Mouse (Mus musculus) thymus, postnatal 0 days (tissue): ENCODE data around the gene Vps26b. TPM values are rescaled to one million over a fixed set of nuclear protein-coding genes. Genes with fewer than 3 reads are reported as not detected.

Experiments
- DNase-seq: peaks from one replicate; pipeline ENCODE4 v3.0.0-alpha.2; 2015; ENCODE audit warnings: low spot score
- polyA plus RNA-seq: library from polyadenylated mRNA; unstranded; fragments of >200 nt; fragmentation: Nextera tagmentation; extraction: Ambion mirVana; gene quantifications from 2 replicates; pipeline ENCODE4 v1.2.1, GENCODE M21; 2015

The Vps26b gene
- polyA plus RNA-seq = 31.3 and 34.3 TPM in 2 replicates

DNA sequence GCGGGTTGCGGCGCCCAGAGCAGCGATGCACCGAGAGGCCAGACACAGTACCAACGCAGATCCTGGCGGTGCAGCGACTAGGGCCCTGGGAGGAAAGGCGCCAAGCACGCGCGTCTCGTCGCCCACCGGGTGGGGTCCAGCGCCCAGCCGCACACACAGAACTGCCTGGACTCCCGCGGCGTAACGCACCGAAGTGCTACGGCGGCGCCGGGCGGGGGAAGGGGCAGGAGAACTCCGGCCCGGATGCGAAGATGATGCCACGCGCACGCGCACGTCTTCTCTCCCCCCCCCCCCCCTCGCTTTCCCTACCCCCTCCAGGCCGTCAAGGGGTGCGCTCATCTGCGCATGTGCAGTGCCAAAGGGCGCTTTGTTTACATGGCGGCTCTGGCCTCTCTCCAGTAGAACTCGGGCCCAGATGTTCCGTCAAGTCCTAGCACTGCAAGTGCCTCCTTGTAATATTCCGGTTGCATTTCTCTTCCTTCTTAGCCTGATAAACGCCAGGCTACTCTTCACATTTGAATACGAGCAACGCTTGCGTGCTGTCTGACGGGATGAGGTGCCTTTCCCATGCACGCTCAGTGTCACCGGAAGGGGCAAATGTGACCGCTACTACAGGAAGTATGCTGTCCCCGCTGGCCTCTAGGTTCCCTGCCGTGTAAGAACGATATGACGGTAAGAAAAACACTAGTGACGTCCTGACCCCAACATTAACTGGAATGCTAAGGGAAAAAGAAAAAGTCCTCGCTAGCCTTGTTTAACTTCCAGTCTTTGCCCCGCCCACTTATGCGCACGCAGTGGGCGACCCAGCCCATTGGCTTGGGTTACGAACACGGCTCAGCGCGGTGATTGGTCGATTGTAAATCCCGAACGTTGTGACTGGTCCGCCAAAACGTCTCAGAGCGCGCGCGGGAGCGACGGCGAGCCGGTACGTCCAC lies at the start of gene Vps26b, which contains the start of gene Ncapd3:
Gene Vps26b (minus strand): TSS at position 238 of the 935 bp plus-strand sequence.
Gene Ncapd3 (plus strand): TSS at position 348 of the 935 bp plus-strand sequence.
- DNase-seq = peak; percentile 97

DNA sequence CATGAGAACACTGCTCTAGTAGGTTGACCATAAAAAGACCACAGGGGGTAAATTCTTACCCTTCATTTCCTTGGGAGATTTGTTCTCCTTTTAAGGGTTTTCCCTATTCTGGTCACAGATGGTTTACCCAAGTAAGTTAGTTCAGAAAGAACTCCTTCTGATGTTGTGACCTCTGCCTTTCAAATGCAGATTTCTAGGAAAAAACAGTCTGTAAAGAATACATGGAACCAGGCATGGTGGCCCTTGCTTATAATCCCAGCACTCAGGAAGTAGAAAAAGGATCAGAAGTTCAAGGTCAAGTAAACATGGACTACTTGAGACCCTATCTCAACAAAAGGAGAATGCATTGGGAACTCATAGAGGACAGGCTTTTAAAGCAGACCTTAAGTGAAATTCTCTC lies 45.9 kb upstream of the Vps26b start:
- no peak for DNase-seq

DNA sequence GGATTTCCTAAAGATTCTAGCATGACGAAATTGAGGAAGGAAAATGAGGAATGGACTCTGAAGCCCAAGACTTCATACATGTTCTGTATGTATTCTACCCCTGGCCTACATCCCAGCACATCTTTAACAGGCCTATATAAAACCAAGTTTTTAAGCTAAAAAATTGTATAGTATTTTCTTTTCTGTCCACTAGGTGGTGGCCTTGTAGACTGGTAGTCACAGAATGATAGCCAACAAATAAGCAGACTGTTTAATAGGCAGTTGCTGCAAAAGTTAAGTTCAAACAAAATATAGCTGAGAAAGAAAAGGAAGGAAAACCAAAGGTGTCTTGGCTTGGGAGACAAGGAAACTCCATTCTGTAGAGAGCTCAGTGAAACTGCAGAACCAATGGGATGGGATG lies 44.8 kb upstream of the Vps26b start:
- DNase-seq = no peak

DNA sequence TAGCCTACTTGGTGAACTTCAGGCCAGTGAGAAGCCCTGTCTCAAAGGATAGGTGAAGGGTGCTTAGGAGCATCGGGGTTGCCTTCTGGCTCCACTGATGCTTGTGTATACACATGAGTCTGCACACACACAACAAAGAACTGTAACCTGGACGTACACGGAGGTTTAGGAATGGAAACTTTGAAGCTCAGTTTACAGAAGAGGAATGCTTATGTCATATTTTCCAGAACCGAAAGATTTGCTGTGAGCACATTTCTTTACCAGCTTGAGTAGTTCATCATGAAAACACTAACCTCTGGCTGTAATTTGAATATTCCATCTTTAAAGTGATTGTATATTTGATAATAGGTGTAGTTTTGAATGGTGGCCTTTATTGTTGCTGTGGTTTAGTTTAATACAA lies 41.0 kb upstream of the Vps26b start:
- no peak for DNase-seq

DNA sequence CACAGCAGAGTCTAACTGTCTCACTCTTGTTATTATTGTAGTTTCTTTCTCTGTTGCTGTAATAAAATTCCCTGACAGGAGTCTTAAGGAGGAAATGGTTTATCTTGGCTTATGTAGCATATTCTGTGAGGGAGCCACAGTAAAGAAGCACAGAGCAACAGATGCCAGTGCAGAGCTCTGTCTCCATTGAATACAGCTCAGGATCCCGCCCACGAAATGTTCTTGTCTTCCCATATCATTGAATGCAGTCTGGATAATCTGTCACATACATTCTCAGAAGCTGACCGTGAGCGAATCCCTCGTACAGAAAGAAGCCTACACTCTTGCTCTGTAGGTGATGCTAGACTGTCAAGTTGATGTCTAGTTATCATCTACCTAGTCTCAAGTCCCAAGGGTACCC lies 28.5 kb upstream of the Vps26b start:
- DNase-seq = no peak

DNA sequence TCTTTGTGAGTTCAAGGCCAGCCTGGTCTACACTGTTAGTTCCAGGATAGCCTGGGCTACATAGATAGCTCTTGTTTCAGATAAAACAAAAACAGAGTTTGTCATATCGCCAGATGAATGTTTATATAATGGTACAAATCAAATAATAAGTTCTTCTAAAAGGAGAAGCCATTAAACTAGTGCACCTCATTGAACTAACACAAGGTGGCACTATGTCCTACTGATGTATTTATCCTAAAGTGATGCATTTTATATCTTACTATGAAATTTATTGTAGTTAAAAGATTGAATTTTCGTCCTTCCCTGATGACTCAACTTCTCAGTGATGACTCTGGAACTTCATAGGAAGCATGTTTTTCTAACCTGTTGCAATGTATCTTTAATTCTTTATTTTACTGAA lies 19.6 kb upstream of the Vps26b start:
- no peak for DNase-seq

DNA sequence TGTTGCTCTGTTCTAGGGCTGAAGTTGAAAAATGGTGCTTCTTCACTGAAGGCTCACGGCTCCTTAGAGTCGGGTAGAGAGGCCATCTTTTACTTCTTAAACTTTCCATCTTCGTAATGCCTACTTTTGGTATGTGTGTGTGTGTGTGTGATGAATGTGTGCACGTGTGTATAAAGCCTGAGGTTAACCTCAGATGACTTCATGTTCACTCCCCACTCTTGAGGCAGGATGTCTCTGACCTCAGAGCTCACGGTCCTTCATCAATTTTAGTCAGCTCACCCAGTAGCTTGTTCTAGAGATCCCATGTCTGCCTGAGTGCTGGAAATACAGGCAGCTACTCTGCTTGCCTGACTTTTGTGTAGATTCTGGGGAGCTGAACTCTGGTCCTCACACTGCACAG lies 14.0 kb upstream of the Vps26b start:
- DNase-seq = no peak

DNA sequence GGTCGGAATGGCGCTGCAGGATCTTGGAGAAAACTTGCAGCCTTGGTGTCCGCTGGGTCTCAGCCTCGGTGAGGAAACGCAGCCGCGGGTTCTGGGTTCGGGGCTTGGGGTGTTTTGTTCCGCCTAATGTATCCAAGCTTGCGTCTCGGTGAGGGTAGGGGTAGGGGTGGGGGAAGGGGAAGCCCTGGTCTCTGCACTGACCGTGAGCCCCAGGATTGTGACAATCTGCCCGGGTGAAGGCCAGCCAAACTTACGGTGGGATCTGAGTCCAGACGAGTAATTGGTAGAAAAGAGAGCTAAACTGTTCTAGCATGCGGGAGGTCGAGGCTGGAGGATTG lies 867 bp upstream of the Vps26b start:
- no peak for DNase-seq

DNA sequence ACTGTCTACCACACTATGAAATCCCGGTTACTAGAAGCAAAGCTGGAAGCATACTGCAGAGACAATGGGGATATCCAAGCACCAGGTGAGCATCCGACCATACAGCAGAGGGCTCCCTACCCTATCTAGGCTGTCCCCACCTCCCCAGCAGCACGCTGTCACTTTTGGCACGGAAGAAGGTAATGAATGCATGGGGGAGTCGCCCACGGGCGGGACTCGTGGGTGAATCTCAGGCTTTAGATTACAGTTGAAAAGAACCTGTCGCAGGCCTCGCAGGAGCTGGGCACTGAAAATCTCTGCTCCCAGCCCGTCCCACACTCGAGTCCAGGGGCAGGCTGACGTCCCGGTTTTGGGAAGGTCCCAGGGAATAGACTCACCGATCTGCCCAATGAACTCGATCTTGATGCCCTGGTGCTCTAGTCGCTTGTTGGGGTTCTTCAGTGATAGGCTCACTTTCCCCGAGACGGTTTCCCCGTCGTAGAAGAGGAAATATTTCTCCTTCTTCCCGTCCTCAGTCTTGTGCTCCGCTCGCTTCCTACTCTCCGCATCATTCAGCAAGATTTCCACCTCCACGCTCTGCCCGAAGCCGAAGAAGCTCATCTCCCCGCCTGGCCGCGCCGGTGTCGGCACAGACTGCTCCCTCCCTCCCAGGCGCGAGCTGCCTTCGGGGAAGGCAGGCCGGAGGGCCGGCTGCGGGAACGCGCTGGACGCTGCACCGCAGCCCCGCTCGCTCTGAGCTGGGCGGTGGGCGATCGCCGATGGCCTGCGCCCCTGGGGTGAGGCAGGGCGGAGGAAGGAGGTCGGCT lies 640 bp downstream of the Vps26b start:
- peak; percentile 71 for DNase-seq

DNA sequence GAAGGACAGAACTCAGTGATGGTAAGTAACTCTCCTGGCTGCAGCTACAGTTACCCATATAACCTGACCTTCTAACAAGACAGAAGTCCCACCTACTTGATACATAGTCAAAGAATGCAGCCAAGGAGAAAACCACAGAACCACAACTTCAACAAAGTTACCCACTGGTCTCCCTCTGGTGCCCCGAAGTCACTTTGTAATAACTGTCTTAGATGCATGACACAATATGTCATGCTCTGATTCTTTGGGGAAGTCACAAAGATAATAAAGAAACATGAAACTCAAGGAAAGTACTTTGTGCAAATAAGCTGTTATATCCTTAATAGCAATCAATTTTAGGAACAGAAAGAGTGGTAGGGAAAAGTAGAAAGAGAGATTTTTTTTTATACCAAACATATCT lies 3.2 kb downstream of the Vps26b start:
- no peak for DNase-seq

DNA sequence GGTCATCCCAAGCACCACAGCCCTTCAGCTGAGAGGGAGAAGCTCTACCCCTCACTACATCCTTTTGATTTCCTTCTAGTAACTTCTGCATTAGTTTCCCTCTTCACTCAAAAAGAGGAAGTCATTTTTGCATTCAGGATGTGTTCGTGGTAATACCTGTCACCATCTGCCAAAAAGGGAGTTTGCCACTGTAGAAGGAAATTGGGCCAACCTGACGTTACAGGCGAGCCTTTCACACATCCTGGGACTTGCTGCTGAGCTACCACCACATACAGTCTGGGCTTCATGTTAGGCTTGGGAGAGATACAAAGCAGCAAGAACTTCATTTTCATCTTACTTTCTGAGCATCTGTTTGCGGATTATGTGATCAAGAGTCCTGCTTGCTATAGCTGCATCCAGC lies 6.2 kb downstream of the Vps26b start:
- DNase-seq = peak; percentile 40

DNA sequence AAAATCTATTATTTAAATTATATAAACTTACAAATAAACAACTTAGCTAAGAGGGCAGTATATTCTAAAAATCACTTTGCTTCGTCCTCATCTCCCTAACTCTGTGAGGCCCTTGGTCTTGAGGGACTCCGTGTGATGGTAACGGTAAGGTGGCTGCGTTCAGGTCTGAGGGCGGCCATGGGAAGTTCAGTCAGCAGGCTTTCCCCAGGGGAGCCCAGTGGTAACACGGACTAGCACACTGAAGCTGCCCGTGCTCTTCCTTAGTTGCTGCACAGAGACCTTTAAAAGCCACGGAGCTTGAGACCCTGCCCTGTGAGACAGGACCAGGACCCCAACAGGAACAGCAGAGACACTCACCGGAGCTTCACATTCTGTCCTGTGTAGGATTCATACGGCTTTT lies 10.9 kb downstream of the Vps26b start:
- no peak for DNase-seq

DNA sequence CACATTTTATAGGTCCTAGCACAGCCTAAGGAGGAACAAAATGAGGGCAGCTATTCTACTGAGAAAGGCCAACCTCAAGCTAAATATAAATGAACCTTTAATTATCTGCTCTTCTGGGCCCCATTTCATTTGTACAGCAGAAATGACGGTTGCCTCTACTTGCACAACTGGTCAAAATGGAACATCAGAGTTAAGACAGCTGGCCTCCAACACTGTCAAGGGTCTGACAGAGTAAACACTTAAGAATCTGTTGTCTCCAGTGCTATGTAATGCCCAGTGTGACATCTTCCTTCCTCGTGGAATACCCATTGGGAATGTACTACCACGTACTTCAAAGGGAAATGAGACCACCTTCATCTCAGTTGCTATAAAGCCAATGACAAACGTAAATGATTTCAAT lies 18.3 kb downstream of the Vps26b start:
- DNase-seq = no peak

DNA sequence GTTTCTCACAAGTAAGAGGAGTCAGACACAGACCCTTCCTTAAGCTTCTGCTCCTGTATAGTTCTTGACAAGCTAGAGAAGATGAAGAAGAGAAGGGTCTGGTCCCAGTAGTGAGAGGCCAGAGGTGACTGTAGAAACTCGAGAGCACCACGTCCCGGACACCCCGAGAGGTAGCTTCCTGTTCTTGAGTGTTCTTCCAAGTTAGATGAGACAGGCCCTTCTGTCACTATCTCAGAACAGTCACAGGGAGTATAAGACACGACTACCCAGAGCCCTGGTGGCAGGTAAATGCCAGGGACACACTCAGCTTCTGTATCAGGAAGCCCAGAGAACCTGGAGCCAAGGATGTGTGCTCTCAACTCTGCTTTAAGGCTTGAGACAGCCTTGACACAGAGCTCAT lies 20.6 kb downstream of the Vps26b start:
- no peak for DNase-seq

DNA sequence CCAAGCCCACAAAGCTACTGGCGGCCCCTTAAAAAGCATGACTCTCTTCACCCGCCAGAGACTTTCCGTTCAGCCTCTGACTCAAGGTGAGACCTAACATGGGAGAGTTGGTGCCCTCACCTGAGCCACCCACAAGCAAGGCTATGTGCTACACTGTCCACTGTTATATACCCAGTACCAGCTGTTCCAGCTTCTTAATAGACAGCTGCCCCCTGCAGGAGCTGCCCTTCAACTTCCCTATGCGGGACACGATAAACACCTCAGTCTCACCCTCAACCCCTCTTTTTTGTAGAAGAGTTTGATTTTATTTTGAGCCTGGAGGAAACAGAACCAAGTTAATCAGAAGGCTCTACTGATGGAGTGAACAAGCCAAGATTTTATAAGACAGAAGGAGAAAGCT lies 23.0 kb downstream of the Vps26b start:
- no peak for DNase-seq

DNA sequence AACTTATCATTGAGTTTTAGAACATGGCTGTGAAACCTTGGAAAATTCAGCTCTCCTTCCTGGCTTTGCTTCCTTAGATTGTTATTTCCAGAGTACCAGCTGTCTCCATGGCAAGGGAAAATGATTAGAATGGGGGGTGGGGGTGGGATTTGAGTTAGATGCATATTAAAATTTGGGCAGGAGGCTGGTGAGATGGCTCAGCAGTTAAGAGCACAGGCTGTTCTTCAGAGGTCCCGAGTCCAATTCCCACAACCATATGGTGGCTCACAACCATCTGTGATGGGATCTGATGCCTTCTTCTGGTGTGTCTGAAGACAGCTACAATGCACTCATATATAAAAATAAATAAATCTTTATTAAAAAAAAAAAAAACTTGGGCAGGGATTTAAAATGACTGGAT lies 23.9 kb downstream of the Vps26b start:
- DNase-seq = no peak

DNA sequence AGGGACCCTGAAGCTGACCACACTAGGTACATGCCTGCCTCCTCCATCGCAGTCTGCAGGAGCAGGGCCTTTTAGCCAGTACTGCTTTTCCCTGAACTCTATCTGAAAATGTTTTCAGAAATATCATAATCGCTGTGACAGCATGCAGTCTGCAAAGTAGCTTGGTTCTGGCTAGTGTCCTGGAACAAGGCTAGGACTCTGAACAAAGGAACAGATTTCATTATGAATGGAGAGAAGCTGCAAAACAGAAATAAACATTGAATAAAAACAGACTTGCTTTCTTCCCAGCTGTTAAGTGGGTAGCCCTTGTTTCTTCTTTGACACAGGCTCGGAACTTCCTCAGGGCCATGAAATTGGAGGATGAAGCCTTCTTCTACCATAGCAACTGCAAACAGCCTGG lies 24.6 kb downstream of the Vps26b start:
- no peak for DNase-seq

DNA sequence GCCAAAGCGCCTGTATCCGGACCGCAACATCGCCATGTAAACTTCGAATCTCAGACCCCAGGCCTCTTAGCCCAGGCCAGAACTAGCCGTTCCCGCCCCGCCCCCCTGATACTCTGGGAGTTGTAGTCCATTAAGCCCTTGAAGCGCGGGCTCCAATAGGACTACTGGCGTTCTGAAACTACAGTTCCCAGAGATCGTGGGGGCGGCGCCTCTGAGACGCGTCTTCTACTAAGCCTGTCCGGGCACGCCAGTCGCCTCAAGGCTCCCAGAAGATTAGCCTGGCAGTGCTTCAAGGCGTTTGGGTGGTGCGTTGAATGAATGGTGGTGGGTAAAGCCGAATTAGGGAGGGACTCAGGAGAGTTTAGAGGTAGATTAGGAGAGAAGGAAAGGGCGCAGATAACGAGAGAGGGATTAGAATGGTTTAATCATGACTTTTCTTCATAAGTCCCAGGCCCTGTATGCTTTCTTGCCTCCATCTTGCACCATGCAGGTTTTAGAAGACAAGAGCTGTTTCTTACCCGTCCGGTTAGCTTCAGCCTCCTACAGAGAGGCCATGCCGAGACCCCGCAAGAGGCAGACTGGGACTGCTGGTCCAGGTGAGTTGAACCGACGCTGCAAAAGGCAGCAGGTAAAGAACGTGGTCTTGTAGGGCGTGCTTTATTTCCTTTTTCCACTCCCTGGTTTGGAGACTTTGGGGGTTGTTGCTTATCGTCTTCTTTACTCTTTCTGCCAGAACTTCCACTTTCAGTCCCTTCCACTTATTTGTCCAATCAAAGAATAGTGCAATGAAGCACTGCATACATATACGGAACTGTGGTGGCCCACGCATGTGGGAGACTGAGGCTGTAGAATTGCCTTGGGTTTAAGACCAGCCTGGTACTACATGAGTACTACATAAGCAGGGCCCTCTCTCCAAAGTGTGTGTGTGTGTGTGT lies 30.1 kb downstream of the Vps26b start, which contains the start of the genes Acad8 and Thyn1:
Gene Acad8 (minus strand): TSS at position 106 of the 935 bp plus-strand sequence.
Gene Thyn1 (plus strand): TSS at position 250 of the 935 bp plus-strand sequence.
- DNase-seq = peak; percentile 93

DNA sequence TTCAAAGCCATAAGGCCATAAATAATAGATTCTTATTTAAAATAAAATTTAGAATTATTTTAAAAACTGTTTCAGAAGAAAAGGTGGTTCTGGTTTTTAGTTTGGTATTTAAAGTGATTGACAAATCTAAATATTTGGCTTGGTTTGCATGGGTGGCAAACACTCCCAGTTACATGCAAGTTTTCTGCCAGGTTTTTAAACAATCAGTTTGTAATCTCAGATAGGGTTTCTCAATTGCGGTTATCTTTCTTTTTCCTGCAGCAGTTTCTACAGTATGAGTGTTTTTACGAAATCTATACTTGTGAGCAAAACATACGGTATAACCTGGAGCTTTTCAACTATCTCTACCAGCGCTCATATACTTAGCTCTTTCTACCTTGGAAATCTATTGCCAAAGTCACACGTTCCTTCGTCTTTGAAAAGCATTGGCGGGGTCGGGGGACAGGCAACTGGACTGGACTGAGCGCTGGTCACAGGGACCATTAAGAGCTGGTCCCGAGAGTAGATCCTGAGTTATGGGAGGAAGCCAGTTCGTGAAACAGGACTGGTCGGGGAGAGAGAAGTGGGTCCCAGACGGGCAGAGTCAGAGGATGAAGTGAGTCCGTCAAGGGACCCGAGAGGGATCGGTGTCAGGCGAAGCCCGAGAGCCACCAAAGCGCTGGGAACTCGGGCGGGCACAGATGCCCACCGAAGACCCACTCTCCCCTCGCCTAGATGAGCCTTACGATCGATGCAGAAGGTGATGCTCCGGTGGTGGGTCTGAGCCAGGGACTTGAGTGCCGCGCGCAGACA lies 31.0 kb downstream of the Vps26b start:
- DNase-seq = no peak

DNA sequence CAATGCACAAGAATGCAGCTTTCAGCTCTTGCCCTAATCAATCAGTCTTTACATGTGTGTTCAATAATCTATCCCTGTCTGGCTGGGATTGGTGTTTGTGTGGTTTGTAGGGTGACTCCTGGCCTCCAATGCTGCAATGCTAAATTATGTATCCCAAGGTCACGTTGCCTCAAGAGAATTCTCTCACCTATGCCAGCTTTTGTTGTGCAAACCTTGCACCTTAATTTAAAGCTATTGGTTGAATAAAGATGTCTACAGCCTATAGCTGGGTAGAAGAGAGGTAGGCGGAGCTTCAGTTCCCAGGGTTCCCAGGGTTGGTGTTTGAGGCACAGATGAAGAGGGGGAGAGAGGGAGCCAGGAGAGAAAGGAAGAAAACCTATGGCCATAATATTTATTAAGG lies 32.4 kb downstream of the Vps26b start:
- DNase-seq = no peak
